Mouse (Mus musculus) fibroblast of lung, adult 2 months (primary cell): ENCODE data around the gene 4931422A03Rik.

Source experiments
- DNase-seq: peaks from one replicate; pipeline ENCODE4 v3.0.0-alpha.2; 2011; ENCODE audit warnings: low read depth

4931422A03Rik gene

DNA sequence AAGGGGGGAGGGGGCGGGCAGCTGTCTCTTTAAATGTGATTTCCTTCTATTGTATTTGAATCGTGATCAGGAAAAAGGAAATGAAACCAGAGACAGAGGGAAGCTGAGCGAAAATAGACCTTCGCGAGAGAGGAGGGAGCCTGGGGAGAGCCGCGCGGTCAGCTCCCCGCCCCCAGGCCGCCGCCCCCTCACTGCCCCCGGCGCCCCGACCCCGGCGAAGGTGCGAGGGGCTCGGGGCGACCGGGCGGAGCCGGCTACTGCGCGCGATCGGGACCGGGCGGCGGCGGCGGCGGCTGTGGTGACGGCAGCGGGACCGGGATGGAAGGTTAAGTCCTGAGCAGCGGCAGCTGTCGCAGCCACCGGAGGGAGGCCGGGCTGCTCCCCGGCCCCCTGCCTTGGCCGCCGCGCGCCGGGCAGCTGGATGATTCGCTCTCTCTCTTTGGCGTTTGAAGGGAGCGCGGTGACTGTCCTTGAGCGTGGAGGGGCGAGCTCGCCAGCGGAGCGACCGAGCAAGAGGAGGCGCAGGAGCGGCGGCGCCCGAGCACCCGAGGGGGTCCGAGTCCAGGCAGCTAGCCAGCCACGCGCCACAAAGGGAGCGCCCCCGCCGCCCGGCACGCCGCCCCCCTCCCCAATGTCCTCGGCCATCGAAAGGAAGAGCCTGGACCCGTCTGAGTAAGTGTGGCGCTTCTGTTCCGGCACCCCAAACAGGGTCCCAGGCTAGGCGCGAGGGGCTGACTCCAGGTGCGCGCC, 57.9 kb downstream of the 4931422A03Rik start:
- no peak for DNase-seq

DNA sequence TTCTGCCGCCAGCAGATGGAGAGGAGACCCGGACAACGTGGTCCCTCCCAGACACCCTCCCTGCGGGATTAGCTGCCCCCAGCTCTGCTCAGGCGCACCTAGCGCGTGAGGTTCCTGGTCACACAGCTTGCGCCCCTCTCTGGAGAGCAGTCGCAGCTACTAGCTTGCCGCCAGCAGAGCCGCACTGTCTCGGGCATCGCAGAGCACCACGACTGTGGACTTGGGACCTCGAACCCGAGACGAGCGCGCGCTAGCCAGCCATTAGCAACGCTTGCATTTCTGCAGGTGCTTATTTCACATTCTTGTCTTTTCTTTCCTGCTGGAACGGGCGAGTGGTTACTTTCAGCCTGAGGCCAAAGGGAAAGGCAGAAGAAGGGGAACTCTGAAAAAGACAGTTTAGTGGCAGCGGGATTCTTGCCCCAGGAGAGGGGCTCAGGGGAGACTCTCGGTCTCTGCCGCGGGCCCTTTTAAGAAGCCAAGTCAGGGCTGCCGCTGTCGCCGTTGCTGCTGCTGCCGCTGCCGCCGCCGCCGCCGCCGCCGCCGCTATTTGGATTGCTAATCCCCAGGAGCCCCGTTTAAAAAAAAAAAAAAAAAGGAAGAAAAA, 58.6 kb downstream of the 4931422A03Rik start:
- no peak for DNase-seq

DNA sequence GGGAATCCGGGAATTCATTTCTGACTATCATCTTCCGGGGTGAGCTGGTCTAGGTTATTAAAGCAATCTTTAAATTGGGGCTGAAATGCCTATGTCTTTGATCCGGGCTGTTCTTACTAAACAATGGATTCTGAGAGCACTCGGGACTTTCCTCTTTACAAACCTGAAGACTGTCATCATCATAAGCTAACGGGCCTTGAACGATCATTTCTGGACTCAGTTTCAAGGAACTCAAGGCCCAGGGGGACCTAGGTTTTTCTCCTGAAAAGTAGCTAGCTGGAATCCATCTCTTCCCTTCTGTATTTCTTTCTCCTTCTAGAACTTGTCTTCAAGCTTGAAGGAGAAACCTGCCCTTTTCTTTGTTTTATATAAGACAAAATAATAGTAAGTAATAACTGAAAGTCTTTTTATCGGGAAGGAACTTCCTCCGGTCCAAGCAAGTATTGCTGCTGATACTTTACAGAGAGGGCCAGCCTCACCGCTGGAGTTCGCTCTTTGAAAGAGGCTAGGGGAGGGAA, 59.2 kb downstream of the 4931422A03Rik start:
- no peak for DNase-seq

- no peak for DNase-seq
Observed at GRCm38 (mm10) chr2:103968186-103968585, 60.0 kb downstream of the 4931422A03Rik start.

DNA sequence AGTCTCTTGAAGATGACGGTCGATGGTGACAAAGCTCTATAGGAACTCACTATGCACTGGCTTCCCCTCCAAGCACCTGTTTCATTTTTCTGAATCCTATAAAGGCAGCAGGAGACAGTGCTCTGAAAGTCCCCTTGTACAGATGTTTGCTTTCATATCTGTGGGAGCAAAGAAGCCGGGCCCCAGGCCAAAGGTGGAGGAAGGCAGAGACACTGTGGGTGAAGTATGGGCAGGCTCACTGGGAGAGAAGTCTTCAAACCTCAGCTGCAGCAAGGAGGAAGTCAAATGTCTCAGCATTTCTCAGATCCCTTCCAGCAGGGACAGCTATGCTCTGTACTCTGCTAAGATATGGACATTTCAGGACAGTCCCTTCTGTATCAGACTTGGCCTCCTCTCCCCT, 62.8 kb downstream of the 4931422A03Rik start:
- no peak for DNase-seq

DNA sequence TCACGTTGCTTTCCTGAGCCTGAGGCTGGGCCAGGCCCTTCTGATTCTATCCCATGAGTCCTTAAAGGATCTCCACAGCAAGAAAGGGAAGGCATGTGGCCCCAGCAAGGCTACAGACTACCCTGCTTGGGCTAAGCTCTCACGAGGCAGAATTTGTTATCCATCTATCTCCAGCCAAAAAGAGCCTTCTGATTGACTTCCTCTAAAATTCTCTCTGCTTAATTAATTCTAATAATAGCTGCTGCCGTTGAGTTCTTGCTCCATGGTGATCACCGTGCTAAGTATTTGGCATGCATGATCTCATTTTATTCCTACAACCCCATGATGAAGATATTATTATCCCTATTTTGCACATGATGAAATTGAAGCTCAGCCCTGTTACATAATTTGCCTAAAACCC, 65.8 kb downstream of the 4931422A03Rik start:
- DNase-seq, result no peak

DNA sequence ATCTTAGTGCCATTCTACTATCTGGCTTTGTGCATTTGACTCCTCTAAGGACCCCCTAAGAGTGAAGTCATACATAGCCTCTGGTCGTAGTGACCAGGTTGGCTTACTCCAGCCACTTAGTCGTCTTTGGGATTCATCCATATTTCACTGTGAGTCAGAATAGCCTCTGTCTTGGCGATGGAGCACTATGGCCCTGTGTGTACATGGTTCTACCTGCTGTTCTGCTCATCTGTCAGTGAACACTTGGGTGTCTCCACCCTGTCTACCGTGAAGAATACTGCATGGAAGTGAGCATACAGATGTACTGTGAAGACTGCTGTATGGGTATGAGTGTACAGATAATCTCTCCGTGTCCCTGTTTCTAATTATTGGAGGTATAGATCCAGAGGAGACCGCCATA, 68.6 kb downstream of the 4931422A03Rik start:
- no peak for DNase-seq

GRCm38 (mm10) chr2:103959066-103959465, 69.1 kb downstream of the 4931422A03Rik start:
- no peak for DNase-seq

- no peak for DNase-seq
Observed at GRCm38 (mm10) chr2:103958634-103959033, 69.5 kb downstream of the 4931422A03Rik start.

DNA sequence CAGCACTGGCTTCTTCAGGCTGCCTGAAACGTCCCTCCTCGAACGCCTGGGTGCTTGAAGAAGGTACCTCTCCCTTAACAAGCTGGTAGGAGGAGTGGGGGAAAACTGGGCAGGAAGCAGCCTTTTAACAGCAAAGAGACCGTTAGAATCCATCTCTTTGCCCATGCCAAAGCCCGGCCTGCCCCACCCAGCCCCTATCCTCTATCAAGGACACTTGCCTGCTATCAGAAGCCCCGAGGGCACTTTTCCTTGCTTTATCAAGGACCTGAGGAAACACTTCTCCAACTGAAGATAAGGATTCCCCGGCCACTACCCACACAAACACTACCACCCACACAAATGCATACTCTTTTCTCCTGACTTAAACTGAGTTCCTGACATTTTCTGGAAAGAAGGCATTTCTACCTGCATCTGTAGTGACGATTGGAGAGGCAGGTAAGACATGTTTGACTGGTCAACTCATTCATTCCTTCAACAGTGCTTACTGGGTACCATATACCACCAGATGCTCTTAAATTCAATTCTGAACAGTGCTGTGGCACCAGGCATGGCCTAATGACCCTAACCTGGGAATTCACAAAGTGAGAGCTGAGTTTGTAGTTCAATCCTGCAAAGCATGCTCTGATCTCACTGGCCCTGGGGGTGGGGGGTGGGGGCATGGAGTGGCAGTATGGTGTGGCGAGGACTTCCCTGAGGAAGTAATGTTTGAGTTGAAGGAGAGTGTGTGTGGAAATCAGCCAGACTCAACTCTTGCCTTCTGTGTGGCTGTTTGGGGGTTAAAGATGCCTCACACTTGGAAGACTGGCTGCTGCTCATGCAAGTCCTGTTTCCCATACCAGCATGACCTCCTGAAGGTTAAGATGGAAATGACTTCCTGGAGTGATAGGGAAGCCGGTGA, 70.3 kb downstream of the 4931422A03Rik start, which contains the start of gene Lmo2:
Lmo2 (plus strand) TSS at position 338 of the 898 bp plus-strand sequence.
- no peak for DNase-seq

DNA sequence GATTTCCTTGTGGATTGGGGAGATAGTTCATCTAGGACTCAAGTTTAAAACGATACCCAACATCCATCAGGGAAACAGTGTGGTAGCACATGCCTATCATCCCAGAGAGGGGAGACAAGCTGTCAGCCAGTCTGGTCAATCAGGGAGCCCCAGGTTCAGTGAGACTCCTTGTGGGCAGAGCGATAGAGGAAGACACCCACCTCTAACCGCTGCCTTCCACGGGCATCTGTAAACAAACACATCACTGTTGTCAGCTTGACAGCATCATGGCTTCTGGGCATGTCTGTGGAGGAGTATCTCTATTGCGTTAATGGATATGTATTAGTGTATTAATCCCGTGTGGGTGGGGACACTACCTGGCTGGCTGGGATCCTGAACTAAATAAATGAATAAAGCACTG, 71.3 kb downstream of the 4931422A03Rik start:
- no peak for DNase-seq

DNA sequence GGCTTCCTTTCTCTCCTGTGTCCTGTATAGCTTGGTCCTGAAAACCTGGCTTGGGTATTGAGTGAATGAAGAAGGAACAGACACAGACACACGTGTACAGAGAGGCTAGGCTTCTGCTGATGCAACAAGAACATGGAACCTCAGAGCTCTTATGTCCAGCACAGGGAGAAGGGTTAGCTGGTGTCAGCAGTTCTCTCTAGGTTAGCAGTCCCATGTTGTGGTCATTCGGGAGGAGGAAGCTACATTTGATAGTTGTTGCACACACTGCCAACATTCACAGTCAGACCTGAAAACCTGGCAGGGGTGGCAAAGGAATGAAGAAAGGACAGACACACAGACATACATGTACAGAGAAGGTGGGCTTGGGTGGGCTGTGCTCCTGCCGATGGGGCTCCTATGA, 72.4 kb downstream of the 4931422A03Rik start:
- no peak for DNase-seq

GRCm38 (mm10) chr2:103953050-103953835, 74.9 kb downstream of the 4931422A03Rik start:
- no peak for DNase-seq

DNA sequence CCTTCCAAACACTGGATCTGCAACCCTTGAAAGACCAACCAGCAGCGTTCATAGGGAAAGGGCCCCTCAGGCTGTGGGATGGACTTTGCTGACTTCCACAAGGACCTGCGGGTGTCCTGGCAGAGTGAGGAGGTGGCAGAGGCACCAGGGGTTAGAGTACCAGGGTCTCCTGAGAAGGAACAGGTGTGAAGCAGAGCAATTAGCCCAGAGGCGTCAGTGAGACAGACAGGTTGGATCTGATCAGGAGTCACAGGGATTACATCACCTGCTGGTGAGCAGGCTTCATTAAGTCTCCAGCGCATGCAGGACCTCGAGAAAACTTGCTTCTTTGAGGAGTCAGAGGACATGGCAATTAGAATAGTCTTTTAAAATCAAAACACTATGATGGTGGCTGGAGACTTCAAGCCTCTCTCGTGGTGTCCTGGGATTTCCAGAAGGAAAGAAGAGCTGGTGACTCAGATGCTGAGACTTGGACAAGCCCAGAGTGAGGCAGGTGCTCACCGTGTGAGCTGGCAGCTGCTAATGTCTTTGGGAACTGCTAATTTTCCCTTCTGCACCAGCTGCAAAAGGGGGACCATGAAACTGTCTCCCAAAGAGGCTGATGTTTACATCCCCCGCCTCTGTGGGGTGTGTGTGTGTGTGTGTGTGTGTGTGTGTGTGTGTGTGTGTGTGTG, 80.0 kb downstream of the 4931422A03Rik start:
- DNase-seq, result no peak

- DNase-seq, result no peak
Observed at GRCm38 (mm10) chr2:103946892-103947291, 81.3 kb downstream of the 4931422A03Rik start.

DNA sequence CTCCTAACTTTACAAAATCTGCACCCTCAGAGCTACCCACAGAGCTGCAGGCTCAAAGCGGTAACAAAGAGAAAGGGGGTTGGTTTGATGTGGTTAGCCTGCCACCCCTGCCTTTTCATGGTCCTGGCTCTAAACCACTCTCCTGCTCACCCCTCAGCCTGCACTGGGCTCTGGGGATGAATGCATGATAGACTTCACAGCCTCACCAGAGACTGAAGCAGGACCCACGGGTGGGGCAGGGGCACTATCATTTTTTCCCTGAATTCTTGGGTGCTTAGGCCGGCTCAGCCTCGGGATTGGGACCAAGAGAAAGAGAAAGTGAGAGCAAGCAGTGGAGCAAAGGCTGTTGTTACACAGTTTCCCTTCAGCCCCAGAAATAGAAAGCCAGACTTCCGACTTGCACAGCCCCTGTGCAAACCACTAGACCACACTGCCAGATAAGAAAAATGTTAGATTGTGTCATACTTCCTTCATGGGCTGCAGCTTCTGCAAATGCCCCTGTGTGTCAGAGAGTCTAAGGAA, 82.5 kb downstream of the 4931422A03Rik start:
- DNase-seq, result no peak

DNA sequence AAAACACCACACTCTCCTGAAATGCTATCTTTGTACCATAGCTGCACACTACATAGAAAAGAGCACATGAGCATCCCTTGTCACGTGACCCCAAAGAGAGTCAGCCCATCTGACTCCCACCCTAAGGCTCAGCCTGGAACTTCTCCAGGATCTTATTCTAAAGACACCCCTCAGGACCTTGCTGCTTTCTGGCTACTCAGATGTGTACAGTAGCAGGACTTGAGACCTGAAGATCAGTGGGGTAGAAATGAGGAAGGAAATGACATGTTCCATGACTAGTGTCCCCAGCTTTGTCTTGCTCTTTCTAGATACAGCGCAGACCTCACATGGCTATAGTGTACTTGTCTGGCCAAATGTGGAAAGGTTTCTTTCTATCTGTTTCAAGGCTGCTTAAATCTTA, 83.3 kb downstream of the 4931422A03Rik start:
- DNase-seq, result no peak

- no peak for DNase-seq
Observed at GRCm38 (mm10) chr2:103941085-103941484, 87.1 kb downstream of the 4931422A03Rik start.

DNA sequence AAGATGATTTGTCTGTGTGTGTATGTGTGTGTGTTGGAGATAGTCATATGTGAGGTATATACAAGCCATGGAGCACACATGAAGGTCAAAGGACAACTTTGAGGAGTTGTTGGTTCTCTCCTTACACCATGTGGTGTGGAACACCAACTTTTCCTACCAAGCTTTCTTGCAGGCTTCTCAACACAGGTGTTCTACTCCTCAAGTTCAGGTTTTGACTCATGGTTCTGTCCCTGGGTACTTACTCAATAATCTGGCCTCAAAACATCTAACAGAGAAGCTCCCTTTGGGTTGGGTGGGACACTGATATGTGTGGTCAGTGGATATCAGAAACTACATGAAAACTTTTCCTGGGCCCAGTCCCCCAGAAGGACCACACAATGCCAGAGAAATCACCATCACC, 89.2 kb downstream of the 4931422A03Rik start:
- no peak for DNase-seq

DNA sequence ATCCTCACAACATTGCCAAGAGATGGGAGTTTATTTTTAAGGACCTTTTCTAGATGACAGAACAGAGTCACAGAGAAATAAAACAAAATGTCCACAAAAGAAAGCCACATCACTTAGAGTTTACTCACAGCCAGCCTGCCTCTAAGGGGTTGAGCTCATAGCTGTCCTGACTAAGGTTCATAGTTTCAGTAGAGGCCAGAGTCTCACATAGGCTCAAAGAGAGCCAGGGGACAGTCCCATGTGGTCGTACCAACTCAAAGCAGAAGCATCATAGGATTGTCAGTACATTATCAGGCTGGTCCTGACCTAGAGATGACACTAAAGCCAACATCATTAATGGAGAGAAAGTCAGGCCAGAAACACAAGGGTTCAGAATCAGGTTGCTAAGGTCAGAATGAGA, 89.6 kb downstream of the 4931422A03Rik start:
- DNase-seq, result no peak

- DNase-seq, result no peak
Observed at GRCm38 (mm10) chr2:103937670-103938069, 90.5 kb downstream of the 4931422A03Rik start.
